Mouse (Mus musculus) left cerebral cortex, adult 9 months (tissue): ENCODE measurements around the gene Dnajb13.
"Not testable (repeated sequence)": the region's sequence is repeated elsewhere in the genome, so short reads cannot be mapped to it uniquely, and the experiment has no call there.

ENCODE experiments used
- DNase-seq, 2 experiments: peaks; one replicate each; pipeline ENCODE4 v3.0.0; 2022; ENCODE audit warnings: low spot score in 2 of 2

Gene Dnajb13

DNA sequence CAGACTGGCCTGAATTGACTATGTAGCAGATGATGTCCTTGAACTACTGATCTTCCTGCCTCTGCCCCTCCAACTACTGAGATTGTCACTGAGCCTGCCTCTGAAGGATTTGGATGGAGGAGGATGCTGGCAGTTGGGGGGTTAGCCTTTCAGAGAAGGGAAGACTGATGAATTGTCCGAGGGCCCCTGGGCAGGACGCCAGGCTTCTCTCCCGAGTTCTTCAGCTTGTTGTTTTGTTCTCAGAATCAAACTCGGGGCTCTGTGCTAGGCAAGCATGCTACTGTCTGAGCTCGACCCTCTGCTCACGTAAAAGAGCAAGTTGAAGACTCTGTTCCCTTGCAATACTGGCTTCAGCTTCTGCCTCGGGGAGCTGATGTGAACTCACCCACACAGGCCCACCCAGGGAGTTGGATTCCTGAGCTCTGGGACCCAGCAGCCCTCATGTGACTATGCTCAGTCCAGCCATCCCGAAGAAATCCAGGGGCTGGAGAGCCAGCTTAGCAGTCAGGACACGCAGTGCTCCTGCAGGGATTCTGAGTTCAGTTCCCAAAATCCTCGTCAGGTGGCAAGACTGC, 26.2 kb downstream of the Dnajb13 start:
- DNase-seq: no peak

DNA sequence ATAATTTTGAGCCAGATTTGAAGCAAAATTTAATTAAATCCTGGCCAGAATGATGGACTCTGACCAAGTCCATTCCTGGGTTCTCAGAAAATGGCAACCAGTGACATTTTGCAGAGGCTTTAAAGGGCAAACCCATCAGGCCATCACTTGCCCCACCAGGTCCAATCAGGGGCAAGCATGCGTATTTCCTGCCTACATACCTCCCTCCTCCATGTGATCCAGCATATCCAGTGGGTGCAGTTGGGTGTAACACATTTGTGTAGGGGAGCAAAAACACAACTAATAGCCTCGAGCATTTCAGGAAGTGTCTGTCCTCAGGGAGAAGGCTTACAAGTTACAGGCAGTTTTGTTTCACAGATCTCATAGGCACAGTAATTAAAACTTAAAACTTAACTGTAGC, 27.5 kb downstream of the Dnajb13 start:
- DNase-seq: no peak

DNA sequence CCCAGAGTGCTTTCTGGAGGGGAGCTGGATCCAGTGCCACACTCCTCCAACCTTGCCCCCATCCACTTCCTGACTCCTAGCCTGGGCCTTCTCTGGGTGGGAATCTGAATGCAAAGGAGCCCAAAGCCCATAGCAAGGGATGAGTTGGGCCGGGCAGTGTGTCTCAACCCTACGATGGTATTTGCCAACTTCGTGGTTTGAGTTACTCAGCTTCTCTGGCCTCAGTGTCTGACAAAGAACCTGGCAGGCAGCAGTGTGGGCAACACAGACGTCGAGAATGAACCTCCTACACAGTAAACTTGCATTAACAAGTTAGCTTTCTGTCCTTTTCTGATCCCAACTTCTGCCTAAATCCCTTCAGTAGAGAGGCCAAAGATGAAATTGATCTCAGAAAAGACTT, 30.3 kb downstream of the Dnajb13 start:
- no peak for DNase-seq

DNA sequence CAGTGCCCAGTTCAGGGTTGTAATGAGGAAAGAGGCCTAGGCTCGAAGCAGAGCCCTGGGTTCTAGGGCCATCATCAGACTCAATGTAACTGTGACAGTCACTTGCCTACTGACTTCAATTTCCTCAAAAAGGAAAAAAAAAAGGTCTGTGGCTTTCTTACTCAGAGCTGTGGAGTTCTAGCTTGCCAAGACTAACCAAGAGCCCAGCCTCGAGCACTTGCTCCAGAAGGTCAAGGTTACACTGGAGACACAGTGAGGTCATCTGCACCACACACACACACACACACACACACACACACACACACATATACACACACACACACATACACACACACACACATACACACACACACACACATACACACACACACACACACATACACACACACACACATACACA, 32.7 kb downstream of the Dnajb13 start:
- DNase-seq: not testable (repeated sequence)

DNA sequence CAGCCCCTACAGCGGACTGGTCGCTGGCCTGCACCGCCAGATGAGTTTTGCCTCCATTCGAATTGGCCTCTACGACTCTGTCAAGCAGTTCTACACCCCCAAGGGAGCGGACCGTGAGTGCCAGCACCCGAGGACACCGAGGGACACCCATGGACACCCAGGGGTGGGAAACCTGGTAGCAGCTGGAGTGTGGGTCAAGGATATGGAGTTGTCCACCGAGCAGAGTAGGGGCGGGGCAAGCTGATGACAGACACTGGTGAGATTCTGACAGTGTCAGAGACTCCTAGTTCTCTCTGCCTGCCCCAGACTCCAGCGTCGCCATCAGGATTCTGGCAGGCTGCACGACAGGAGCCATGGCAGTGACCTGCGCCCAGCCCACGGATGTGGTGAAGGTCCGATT, 34.6 kb downstream of the Dnajb13 start:
- no peak for DNase-seq

DNA sequence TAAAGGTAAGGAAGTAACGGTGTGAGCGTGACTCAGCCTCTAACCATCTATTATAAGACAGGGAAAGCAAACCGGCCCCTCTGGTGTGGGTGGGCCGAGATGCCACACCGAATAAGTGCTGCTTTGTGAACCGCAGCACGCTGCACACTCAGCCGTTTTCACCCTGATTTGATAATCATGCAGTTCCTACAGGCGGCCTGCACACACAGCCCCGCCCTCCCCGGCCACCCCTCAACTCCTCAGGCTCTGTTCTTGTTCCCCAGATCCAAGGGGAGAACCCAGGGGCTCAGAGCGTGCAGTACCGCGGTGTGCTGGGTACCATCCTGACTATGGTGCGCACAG, 35.0 kb downstream of the Dnajb13 start:
- DNase-seq: no peak

DNA sequence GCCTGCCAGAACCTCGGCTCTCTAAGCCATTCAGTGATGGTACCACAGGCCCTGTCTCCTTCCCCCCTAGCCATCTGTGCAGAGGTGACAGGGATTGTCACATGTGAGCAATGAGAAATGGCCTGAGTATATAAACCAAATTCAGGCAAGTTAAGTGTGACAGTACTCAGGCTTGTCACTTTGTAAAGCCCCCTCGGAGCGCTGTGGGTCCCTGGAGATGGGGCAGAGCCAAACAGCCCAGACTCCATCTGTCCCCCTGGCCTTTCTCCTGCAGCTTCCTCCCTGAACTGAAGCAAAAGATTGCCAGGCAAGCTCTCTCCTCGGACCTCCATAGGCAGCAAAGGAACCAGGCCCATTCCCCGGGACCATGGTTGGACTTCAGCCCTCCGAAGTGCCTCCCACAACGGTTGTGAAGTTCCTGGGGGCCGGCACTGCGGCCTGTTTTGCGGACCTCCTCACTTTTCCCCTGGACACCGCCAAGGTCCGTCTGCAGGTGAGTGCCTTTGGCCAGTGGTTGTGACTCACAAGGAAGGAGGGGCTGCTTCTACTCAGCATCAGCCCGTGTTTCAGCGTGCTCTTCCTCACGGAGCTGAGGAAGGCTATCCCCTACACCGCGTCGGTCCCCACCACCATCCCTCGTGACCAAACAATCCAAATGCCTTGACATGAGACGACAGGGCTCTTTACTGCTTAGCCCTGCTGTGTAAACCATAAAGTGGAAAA, 35.5 kb downstream of the Dnajb13 start:
- no peak for DNase-seq

DNA sequence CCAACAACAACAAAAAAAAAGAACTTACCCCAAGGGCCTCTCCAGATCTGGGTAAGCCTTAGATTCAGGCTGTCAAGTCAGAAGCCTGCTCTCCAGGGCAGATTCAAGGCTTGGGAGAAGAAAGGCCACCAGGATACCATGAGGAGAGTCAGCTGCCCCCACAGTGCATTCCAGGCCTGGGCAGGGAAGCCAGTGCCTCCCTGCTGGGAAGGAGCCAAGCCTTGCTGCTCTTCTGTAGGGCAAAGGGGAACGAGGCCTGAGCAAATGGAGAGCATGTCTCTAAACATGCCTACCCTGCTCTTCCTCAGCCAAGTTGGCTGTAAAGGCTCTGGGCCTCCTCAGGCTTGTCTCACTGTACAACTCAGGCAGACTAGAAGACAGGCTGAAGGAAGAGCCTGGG, 40.1 kb downstream of the Dnajb13 start:
- DNase-seq: no peak

DNA sequence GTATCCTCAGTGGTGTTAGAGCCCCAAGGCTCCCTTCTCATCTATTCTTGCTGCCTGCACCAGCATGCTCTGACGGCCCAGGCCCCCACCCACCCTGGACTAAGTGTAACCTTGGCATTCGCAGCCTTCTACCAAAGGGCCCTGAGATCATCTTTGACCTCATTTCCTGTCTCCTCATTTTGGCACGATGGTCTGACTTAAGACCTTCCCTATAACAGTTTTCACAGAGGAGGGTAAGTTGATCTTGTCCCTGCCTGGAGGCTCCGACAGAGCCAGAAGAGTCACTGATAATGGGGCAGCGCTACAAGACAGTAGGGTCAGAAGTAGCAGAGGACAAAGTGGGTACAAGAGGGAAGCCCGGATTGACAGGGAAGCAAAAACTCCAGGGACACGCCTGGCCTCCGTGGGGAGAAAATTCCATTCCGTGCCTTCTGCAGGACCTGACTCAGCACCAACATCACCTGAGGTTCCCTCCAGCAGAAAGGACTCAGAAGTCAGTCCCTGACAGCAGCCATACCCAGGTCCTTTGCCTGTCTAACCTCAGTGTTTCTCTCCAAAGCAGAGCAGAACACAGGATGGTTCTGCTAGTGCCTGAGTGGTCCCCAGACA, 40.8 kb downstream of the Dnajb13 start:
- no peak for DNase-seq

DNA sequence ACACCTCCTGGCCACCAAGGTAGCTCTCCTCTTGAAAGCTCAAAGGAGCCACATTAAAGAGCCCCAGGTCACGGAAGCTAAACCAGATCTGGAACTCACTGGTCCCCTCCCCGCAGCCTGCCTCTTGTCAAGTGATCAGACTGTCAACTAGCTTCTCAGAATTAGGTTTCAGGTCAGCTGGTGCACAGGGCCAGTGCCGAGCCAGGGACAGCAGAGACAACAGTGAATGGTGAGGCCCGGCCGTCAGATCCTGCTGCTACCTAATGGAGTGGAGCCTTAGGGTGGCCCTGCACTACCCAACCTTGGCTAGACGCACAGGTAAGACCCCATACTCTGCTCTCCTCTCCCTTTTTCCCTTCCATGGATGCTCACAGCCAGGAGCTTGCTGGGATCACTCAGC, 42.0 kb downstream of the Dnajb13 start, which contains the start of gene Ucp3:
TSS of gene Ucp3 (plus strand) at position 214 of the 400 bp plus-strand sequence.
- no peak for DNase-seq

DNA sequence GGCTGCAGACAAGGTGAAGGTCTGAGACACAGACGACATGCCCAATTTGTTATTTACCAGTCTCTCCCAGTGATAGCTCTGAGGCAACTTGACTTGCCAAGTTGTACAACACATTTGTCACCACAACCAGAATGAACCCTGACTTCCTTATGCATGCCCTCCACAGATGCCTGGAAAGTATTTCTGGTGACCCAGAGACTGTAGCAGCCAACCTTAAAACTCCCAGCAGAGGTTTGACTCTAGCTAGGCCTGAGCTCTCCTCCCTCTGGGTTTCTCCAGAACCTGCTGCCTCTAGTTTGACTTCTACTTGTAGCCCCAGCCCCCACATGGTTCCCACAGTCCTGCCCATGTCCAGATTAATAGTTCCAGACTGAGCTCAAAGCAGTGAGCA, 43.4 kb downstream of the Dnajb13 start:
- DNase-seq: no peak

DNA sequence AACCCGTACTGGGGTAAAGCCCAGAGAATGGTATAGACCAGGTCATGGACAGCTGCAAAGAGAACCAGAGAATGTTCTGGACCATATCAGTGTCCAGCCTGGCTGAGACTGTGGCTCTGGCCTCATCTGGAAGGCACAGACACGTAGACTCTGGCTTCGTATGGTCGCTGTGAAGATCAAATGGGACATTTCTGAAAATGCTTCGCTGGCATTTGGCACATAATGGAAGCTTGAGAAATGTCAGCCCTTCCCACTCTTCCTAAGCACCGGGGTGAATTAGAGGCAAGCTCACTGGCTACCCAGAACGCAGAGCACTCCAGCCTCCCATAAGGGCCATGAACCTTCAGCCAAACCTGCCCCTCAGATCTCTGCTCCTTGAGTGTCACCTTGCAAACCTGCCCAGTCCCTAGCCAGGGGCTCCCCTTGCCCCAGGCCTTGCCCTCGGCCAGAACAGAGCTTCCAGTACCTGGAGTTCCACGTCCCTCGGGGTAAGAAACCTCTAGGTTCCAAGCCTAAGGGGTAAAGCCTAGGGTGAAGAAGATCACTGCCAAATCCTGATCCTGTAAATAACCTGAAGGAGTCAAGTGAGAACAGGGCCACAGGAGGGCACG, 43.9 kb downstream of the Dnajb13 start:
- DNase-seq: no peak

DNA sequence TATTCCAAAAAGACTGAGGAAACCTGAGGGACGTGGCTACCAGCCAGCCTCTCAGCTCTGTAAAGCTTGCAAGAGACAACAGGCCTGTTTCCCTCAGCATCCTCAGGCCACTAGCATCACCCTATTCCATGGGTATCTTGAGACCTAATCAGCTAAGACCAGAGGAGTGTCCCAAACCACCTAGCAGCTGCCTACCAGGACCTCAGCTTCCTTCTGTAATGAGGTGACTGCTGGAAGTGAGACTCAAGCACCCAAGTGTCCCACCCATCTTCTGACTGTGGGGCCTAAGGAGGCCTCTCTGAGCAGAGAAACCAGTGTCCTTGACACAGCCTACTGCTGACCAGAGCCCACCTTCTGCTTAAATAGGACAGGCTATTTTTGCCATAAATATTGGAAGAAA, 45.3 kb downstream of the Dnajb13 start:
- no peak for DNase-seq

DNA sequence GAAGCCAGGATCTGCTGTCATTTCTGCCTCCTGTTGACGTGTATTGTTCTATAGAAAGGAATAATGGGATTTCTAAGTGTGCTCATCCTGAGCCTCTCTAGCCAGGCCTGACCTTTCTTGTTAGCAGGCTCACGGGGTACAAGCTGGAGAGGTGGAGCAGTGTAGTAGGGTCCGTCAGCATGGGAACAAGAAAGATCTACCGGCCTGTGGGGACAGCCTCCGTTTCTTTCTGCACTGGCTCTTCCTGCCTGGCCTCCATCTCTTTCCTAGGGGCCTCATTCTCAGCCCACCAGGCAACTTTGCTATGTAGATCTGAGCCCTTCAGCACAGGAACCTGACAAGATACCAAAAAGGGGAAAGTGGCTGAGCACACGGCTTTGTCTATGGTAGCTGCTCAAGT, 46.0 kb downstream of the Dnajb13 start:
- DNase-seq: no peak

DNA sequence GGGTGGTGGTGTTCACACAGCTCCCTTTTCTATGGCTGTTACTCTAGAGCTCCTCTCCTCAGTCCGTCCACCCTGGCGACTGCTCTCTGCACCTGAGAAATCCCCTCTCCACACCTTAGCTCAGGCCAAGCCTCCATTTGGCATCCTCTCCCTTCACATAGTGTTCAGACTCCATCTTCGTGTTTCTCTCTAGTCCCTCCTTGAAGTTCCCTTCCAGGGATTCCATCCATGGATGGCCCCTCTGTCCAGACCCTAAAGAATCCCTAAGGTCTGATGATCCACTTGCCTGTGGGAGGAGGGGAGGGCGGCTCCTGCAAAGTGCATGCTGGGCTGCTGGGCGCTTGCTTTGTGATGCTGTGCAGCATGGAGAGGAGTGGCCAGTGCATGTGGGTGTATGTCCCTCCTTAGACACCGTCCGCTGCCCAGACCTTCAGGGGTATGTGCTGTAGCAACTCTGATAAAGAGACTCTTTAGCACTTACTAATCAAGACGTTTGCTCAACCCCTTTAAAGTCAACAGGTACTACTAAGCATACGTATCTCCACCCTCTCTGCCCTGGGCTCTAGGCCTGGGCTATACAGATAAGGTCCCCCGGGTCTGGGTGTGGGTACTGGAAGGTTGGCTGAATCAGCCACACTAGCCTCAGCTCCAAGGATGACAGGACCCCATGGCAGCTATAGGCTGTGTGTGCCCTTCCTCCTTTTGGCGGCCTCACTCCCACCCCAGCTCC, 47.8 kb downstream of the Dnajb13 start:
- no peak for DNase-seq

DNA sequence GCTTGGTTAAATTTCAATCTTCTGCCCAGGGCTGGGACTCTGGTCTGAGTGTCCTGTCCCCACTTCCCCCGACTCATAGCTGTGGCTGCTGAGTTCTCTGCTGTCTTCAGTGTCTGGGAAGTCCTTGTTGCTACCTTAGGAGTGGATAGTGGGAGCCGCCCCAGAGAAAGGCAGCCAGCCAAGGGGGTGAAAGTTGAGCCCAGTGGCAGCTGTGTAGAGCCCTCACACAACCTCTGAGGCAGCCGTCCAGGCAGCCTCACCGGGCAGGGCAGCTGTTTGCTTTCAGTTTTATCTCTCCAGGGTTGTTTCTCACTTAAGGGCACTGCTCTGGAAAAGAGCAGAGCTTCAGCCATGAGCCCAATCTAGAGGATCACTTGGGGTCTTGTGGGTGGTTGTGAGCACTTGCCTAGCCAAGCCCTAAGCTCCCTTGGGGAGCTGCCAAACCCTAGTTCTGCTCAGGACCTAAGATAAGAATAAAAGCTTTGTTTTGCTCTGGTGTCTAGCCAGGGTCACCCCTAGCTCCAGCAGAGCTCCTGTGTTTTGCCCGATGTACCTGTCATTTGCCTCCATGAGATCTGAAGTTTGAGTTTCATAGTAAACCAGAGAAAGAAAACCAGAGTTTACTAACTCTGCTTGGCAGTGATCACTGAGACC, 49.0 kb downstream of the Dnajb13 start:
- DNase-seq: no peak

DNA sequence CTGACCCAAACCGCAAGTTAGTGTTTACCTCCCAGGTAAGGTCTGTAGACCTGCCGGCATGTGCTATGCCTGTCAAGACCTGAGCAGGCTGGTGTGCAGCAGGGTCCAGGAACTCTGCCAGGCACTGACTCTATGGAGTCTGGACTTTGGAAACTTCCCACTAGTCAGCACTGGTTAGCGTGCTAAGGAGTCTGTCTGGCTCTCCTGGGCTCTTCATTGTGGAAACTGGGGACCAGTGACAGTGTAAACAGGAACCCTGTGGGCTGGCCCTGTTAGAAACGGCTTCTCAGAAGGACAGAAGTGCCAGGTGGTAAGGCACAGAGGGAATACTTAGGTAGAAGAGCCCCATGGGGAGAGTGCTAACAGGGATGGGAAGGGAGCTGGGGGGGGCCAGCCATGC, 49.5 kb downstream of the Dnajb13 start:
- DNase-seq: no peak

DNA sequence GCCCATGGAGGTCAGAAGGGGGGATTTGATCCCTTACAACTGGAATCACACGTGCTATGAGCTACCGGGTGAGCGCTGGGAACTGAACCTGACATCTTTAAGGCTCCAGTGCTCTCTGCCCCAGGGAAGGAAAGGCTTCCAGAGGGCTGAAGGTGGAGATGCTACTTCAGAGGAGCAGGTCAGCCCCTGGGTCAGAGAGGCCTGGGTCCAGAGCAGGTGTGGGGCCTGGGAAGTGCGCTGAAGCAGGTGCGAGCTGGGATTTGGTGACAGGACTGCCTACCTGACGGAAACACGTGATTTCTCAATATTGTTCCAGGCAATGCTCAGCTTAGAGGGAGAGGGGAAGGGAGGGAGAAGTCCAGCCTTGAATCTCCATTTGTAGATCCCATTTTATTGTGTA, 50.5 kb downstream of the Dnajb13 start:
- DNase-seq: no peak

DNA sequence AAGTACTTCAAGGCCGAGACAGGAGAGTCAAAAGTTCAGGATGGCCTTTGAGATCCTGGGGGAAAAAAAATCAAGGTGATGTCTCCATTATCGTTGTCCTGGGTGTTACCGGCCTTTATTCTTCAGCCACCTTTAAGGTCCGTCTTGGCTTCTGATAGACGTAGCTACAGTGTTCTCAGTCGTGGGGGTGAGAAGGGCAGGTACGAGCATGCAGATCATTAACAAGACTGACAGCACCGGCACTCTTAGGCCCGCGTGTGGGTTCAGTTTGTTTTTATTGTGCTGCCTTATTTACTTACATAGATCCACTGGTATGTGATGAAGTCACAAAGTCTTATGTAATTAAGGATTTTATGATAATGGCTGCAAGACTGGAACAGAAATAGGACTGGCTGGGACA, 51.0 kb downstream of the Dnajb13 start:
- no peak for DNase-seq

DNA sequence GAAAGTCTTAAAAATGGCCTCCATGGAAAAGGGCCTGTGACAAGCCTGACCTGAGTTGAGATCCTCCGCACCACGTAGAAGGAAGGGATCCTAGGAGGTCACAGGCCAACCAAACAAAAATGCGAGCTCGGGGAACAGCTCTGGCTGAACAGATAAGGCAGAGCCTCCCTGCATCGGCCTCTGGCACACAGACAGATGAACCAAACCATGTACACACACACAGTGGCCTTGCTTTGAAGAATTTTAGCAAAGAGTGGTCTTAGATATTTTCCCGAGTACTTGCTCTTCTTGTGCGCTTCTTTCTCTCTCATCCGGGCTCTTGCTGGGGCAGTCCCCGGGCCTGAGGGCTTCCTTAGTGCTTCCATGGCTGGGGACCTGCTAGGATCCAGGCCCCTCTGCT, 51.6 kb downstream of the Dnajb13 start:
- no peak for DNase-seq

DNA sequence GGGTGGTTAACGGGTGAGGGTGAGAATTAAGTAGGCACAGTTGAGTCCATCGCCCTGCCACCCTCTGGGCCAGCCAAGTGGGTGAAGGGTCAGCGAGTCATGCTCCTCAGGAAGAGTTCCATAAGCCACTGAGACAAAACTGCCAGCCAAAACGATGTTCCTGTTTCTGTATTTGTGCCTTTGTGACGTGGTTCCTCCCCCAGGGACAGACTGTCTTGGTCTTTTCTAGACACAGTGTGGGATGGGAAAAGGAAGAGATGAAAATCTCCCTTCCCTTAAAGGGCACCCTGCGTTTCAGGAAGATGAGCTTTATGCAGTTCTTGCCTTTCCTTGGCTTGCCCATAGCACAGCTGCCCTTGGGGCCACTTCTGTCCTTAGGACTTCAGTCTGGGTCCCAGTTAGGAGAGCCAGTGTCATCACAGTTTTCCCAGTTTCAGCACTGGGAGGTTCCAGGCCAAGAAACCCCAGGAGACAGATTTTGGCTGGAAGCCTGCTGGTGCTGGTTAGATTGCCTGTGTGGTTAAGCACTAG, 53.1 kb downstream of the Dnajb13 start:
- peak; percentile 62 to 81 for DNase-seq

DNA sequence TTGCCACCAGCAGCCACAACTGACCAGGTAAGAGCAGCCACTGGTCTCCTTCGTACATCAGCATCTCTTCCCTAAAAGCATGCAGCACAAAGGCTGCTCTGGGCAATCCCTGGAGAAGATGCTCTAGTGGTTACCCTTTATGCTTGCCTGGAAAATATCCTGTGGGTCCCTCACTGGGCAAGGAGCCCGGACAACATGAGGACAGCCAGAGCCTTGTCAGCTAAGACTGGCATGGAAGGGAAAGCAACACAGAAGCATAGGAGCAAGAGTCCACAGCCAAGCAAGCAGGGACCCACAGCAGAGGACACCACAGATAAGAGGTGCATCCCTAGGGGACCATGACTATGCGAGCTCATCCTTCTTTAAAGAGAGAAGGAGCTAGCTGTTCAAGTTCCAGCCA, 54.9 kb downstream of the Dnajb13 start:
- no peak for DNase-seq
